Mouse (Mus musculus) heart, postnatal 0 days (tissue): ENCODE measurements around the gene Rprd2. TPM values are rescaled to one million over a fixed set of nuclear protein-coding genes. Genes with fewer than 3 reads are reported as not detected.
A peak's percentile ranks its signal among the peaks of the same experiment; 100 is the strongest.

Experiments used
- ATAC-seq: fragments of 200-750 bp; cut with Nextera tagmentation; 2 replicates; pipeline ENCODE4 v1.8.0; 2017; ENCODE audit warnings: low read depth, moderate number of reproducible peaks, moderate library complexity; ENCODE audit not compliant: insufficient read depth
- DNase-seq: peaks from one replicate; pipeline ENCODE4 v3.0.0-alpha.2; 2016; ENCODE audit warnings: low spot score
- H3K27ac ChIP-seq: fragments of 300-500 bp; sonication (generic); 2 replicates; pipeline ENCODE4 v1.5.1; 2014; ENCODE audit warnings: low read depth, mild to moderate bottlenecking
- H3K27me3 ChIP-seq: fragments of 300-500 bp; sonication (generic); 2 replicates; pipeline ENCODE4 v1.6.1; 2014; ENCODE audit warnings: low read length, mixed read lengths; ENCODE audit not compliant: control insufficient read depth, insufficient read depth
- H3K36me3 ChIP-seq: fragments of 300-500 bp; sonication (generic); replicated peaks from 2 replicates; pipeline ENCODE4 v1.6.1; 2014; ENCODE audit warnings: low read length, mixed read lengths; ENCODE audit not compliant: control insufficient read depth, insufficient read depth
- H3K4me1 ChIP-seq: fragments of 300-500 bp; sonication (generic); 2 replicates; pipeline ENCODE4 v1.6.1; 2014; ENCODE audit warnings: antibody characterized with exemption; ENCODE audit not compliant: control insufficient read depth, insufficient read depth
- H3K4me2 ChIP-seq: fragments of 300-500 bp; sonication (generic); 2 replicates; pipeline ENCODE4 v1.6.1; 2014; ENCODE audit warnings: low read depth, mild to moderate bottlenecking, low read length, moderate library complexity
- H3K4me3 ChIP-seq: fragments of 300-500 bp; sonication (generic); 2 replicates; pipeline ENCODE4 v1.5.1; 2014; ENCODE audit warnings: low read depth, low read length
- H3K9ac ChIP-seq: fragments of 300-500 bp; sonication (generic); replicated peaks from 2 replicates; pipeline ENCODE4 v1.6.1; 2014; ENCODE audit warnings: low read depth, low read length, mixed read lengths
- H3K9me3 ChIP-seq: fragments of 300-500 bp; sonication (generic); replicated peaks from 2 replicates; pipeline ENCODE4 v1.6.1; 2016; ENCODE audit warnings: low read length; ENCODE audit not compliant: control insufficient read depth
- CTCF ChIP-seq: IDR thresholded peaks from 2 replicates; pipeline ENCODE4 v1.5.1; 2016; ENCODE audit warnings: antibody characterized with exemption, control low read depth, low read depth
- EP300 ChIP-seq: IDR thresholded peaks from 2 replicates; pipeline ENCODE4 v1.6.1; 2016; ENCODE audit warnings: antibody characterized with exemption, low read depth
- WGBS: fragments of 180-500 bp; shearing (Covaris S2); extraction: QIAGEN DNeasy Blood & Tissue Kit; methylation state at CpG from one replicate; pipeline ENCODE4 v1.1.7; 2014; 5-methylcytosine and 5-hydroxymethylcytosine counted together
- polyA plus RNA-seq: library from polyadenylated mRNA; unstranded; fragments of >200 nt; fragmentation: Nextera tagmentation; extraction: Ambion mirVana; gene quantifications from 2 replicates; pipeline ENCODE4 v1.2.1, GENCODE M21; 2015
- total RNA-seq: library from RNA; depleted of rRNA; stranded (reverse); fragments of >200 nt; gene quantifications from 2 replicates; pipeline ENCODE4 v1.2.3, GENCODE M21; 2014; ENCODE audit warnings: low replicate concordance

The Rprd2 gene
- total and polyA plus RNA-seq, 2 experiments from 2014 or later: 20.8 to 25.6 TPM

- 93% methylated on average over 4 of the region's 4 CpGs for WGBS
- Histone ChIP-seq H3K27ac (no peak overlapping the region), H3K27me3 (no peaks in the 10 kb centered on the region)
These were observed 10.4 kb upstream of the Rprd2 start for GRCm38 (mm10) chr3:95829053-95829452.

GRCm38 (mm10) chr3:95826275-95826674 is 7.6 kb upstream of the Rprd2 start:
- 51% methylated on average over 2 of the region's 2 CpGs for WGBS
- ATAC-seq: no peak

More at GRCm38 (mm10) chr3:95829053-95829452, 10.4 kb upstream of the Rprd2 start:
- Histone ChIP-seq H3K9me3 (no peaks in the 10 kb centered on the region), H3K9ac (no peak overlapping the region), H3K4me2 (no peak overlapping the region), H3K4me1 (no peaks in the 10 kb centered on the region; the same call in 1 of the 2 replicates), H3K36me3 (peaks cover 61% of the 10 kb centered on the region), H3K4me3 (no peak overlapping the region)
- DNase-seq: no peak
- no peak for ATAC-seq
- no peak for TF ChIP-seq EP300
- TF ChIP-seq CTCF: no peak

GRCm38 (mm10) chr3:95820046-95821010 is 1.7 kb upstream of the Rprd2 start:
- WGBS: 37% methylated on average over 10 of the region's 10 CpGs
- no peaks in the 10 kb centered on the region for H3K27me3 ChIP-seq
- no peaks in the 10 kb centered on the region for H3K9me3 ChIP-seq
- H3K27ac ChIP-seq: peak overlapping the region; percentile 95
- H3K36me3 ChIP-seq: no peaks in the 10 kb centered on the region
- ATAC-seq (no peak), DNase-seq (no peak)
- no peak for TF ChIP-seq CTCF
- TF ChIP-seq EP300: no peak
- H3K9ac ChIP-seq: peak overlapping the region; percentile 58
- peaks cover 20% of the 10 kb centered on the region for H3K4me1 ChIP-seq
- peak overlapping the region; percentile 61 for H3K4me2 ChIP-seq
- peak overlapping the region; percentile 73 for H3K4me3 ChIP-seq

More at GRCm38 (mm10) chr3:95826275-95826674, 7.6 kb upstream of the Rprd2 start:
- DNase-seq: no peak
- Histone ChIP-seq H3K36me3 (peaks cover 33% of the 10 kb centered on the region), H3K4me3 (no peak overlapping the region), H3K4me1 (no peaks in the 10 kb centered on the region; the same call in 1 of the 2 replicates), H3K27ac (no peak overlapping the region), H3K27me3 (no peaks in the 10 kb centered on the region), H3K4me2 (no peak overlapping the region), H3K9me3 (no peaks in the 10 kb centered on the region), H3K9ac (no peak overlapping the region)
- TF ChIP-seq CTCF (no peak), EP300 (no peak)

- ATAC-seq (peak; percentile 96), DNase-seq (peak; percentile 99)
- TF ChIP-seq EP300: peak; percentile 61; the same call in 1 of the 2 replicates
- no peak for TF ChIP-seq CTCF
- peak overlapping the region; percentile 58 for H3K9ac ChIP-seq
- H3K9me3 ChIP-seq: no peaks in the 10 kb centered on the region
- H3K4me3 ChIP-seq: peak overlapping the region; percentile 73
- H3K4me2 ChIP-seq: peak overlapping the region; percentile 70
- peaks cover 20% of the 10 kb centered on the region for H3K4me1 ChIP-seq
- WGBS: under 1% methylated on average over 49 of the region's 49 CpGs
- no peaks in the 10 kb centered on the region for H3K36me3 ChIP-seq
- peak overlapping the region; percentile 99 for H3K27ac ChIP-seq
- H3K27me3 ChIP-seq: no peaks in the 10 kb centered on the region
These were observed 805 bp upstream of the Rprd2 start for GRCm38 (mm10) chr3:95819351-95819985.

GRCm38 (mm10) chr3:95818026-95818511 is 594 bp downstream of the Rprd2 start:
- H3K27me3 ChIP-seq: no peaks in the 10 kb centered on the region
- ATAC-seq: no peak
- peak overlapping the region; percentile 70 for H3K4me2 ChIP-seq
- peak; percentile 44 for DNase-seq
- peak overlapping the region; percentile 73 for H3K4me3 ChIP-seq
- 0% methylated on average over 21 of the region's 21 CpGs for WGBS
- peaks cover 20% of the 10 kb centered on the region for H3K4me1 ChIP-seq
- H3K9me3 ChIP-seq: no peaks in the 10 kb centered on the region
- no peak for TF ChIP-seq EP300
- no peak for TF ChIP-seq CTCF
- peak overlapping the region; percentile 90 for H3K9ac ChIP-seq
- H3K36me3 ChIP-seq: no peaks in the 10 kb centered on the region
- H3K27ac ChIP-seq: peak overlapping the region; percentile 99
